Mouse (Mus musculus) left cerebral cortex, postnatal 10 days (tissue): Measurements from ENCODE around the gene Zfp442. TPM values are rescaled to one million over a fixed set of nuclear protein-coding genes. Genes with fewer than 3 reads are reported as not detected.
"Not testable (repeated sequence)": the region's sequence is repeated elsewhere in the genome, so short reads cannot be mapped to it uniquely, and the experiment has no call there.

ENCODE experiments used
- DNase-seq, 2 experiments: peaks; one replicate each; pipeline ENCODE4 v3.0.0; 2021 to 2022; ENCODE audit warnings: low spot score in 2 of 2, mixed read lengths in 1 of 2; ENCODE audit errors: extremely low spot score in 1 of 2
- intact Hi-C: fragments of 180-260 bp; cut with DNase I; formaldehyde crosslinking; loops from one replicate; pipeline ENCODE4 v1.15.1; 2025
- total RNA-seq, 2 experiments: library from RNA; stranded (reverse); gene quantifications; 2 replicates each; pipeline ENCODE4 v1.2.3; 2021

The Zfp442 gene
- total RNA-seq, result 1 to 10 TPM; 7.0 to 7.1 TPM

DNA sequence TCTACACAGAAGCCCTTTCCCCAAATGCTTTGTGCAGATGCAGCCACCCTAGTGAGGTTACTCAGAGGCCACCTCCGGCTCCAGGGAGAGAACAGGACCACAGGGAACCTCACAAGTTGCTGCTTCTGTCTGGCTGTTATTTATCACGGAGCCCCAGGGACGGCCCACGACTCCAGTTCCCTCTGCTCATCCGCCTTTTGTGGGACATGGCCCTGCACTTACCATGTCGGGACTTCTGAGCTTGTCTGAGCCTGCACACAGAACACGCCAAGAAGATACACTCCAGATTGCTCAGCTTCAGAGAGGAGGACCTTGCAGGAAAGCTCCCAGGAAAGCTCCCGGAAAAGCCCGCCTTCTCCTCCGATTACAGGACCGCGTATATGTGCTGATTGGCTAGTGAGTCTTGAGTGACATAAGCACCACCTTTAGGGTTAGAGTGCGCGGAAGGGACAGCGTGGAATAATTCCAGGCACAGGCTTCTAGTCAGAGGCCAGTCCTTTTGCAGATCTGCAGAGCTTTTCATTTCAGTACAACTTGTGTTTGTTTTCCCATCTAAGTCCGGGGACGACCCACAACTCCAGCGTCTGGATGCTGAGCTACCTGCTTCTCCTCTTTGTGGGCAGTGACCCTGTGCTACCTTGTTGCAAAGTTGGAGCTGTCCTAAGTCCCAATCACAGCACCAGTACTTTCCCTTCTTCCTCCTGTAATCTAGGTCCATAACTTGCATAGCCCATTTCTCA is at the start of gene Zfp442:
Gene Zfp442 (minus strand): TSS at position 307 of the 740 bp plus-strand sequence.
- DNase-seq, result peak; percentile 62 to 64
- intact Hi-C loops, result not testable (repeated sequence)

DNA sequence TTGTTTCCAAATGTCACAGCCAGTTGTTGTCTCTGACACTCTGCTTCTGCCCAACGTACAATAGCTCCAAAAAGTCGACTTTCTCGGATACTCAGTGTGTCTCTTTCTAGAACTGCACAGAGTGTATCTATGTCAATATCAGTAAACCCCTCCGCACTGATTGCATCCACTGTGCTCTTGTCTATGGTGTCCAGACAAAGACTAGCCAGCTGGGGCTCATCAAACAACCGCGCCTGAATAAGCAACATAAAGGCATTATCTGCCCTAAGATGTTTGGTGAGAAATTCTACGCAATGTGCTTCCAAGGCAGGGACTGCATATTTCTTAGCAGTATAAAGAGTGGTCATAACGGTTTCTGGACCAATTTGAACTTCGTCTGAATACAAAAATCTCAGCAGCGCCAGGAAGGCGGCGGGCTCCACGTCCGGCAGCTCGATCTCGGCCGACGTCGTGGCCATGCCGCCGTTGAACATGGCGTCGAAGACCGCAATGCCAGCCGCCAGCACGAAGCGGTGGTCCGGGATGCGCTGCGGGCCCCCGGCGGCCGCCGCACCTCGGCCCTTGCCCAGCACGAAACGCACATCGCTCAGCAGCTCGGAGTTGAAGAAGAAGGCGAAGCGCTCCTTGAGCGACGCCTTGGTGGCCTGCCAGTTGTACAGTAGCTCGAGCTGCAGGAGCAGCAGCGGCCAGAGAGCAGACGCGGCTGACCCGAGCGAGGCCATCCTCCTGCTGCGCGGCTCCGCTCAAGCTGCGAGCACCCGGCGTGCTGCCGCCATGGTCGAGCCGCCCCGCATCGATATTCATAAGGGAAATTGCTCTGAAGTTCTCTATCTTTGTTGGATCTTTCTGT is 49.1 kb upstream of the Zfp442 start:
- intact Hi-C loops, DNase-seq: not testable (repeated sequence)

DNA sequence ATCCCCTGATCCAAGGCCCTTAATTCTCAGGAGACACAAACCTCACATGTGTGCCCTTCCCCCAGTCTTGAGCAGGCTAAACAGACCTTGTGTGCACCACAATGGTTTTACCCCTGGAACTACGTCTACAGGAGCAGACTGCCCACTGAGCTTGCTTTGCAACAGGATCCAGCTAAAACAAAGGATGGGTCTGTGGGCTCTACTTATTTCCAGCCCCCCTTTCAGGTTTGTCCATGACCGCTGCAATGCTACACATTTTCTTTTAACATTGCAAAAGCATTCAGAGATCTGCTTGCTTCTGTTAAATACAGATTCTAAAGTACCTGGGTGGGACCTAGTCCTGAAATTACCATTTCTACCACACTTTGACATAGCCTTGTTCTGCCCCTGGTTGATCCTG is 41.7 kb upstream of the Zfp442 start:
- no peak for DNase-seq
- intact Hi-C loops, result no loop called here

DNA sequence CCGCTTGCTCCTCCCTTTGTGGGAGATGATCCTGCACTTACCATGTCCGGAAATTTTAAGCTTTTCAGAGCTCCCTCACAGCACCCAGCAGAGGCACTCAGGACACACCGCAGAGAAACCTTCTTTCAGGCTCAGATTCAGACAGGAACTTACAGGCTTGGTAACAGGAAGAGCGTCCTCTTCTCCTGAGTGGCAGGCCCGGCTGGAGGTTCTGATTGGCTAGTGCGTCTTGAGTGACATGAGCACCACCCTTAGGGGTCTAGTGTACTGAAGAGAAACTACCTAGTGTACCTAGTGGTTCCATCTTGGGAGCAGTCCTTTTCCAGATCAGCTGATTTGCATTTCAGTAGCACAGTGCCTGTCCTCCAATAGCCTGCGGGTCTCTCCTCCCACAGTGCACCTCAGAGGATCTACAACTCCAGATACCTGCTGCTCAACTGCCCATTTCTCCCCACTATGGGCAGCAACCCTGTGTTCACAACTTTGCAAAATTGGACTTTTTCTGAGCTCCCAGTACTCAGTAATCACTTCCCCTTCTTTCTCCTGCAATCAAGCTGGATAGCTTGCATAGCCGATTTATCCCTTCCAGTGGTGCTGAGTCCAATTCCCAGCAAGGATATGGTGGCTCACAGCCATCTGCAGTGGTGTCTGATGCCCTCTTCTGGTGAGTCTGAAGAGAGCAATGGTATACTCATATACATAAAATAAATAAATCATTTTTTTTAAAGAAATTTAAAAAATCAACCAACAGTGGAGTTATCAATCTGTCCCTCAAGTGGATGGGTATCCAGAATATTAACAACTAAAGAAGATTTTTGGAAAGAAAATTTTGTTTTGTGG is 33.9 kb upstream of the Zfp442 start, which contains the start of gene Zfp345:
Gene Zfp345 (minus strand): TSS at position 153 of the 840 bp plus-strand sequence.
- intact Hi-C loops, result not testable (repeated sequence)
- DNase-seq, result peak in 1 of 2 experiments; percentile 0

DNA sequence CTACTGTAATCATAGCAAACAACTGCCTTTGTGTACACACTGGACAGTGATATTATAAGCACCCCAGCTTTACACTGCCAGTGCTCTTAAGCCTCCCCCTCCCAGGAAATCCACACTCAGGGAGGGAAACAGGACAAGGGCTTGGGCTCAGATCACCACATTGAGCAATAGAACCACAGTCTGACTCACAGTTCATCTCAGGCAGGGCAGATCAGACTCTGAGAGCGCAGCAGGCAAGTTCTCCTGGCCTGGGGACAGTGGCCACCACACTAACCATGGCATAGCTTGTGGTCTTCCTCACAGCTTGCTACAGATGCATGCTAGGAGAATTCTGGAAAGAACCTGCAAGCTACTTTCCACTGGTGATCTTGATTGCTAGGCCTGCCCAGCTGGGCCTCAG is 12.2 kb downstream of the Zfp442 start:
- DNase-seq, intact Hi-C loops: not testable (repeated sequence)

DNA sequence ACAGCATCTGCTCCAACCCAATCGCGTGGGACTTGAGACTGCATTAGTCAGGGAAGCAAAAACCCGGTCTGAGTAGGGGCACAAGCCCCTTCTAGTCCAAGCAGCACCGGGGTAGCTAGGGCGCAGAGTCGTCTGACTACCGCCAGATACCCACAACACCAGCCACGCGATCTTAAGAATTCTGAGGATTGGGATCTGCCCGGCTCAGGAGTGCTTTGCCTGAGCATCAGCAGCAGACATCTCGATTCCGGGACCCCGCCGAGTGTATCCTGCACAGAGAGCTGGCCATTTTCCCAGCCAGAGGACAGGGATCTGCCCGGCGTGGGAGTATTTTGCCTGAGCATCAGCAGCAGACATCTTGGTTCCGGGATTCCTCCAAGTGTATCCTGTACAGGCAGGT is 39.1 kb downstream of the Zfp442 start:
- intact Hi-C loops, result not testable (repeated sequence)
- peak in 1 of 2 experiments; percentile 15 for DNase-seq

DNA sequence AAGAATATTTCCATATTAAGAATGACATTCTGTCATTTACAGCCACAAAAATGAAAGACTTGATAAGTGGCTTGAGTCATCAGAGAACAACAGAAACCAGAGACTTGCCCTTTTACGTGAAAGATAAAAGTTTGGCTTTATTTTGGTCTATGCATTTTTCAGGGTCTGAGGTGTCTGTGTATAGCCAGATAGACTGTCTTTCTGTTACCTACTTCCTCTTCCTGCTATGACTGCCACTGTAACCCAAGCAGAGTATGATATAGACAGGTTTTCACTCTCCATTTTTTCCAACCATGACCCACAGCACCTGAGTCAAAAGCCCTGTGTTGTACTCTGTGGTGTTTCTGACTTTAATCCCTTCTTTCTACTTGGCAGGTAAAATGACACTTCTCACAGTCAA is 61.1 kb downstream of the Zfp442 start:
- intact Hi-C loops, result no loop called here
- no peak for DNase-seq

DNA sequence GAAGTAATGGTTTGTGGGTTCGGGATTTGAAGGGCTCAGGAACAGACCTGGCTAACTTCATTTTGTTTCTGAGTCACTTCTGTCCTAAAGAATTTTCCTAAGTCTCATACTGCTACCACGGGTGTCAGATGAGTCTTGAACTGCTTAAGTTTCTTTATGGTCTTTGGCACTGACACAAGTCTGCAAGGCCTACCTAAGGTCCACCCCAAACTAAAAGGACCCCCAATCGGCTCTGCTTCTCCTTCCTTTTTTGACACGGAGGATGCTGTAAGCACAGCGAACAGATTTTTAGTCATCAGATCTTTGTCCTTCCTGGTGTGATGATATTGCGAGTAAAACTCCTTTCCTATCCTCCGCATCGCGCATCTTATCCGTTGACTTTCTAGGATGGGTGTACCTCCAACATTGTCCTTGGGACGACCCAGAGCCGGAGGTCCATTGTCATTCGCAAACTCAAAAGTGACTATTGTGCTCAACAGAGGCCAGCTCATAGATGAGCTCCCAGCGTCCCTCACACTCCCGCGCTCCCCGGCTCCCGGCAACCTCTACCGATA is 65.7 kb downstream of the Zfp442 start:
- DNase-seq, intact Hi-C loops: not testable (repeated sequence)

DNA sequence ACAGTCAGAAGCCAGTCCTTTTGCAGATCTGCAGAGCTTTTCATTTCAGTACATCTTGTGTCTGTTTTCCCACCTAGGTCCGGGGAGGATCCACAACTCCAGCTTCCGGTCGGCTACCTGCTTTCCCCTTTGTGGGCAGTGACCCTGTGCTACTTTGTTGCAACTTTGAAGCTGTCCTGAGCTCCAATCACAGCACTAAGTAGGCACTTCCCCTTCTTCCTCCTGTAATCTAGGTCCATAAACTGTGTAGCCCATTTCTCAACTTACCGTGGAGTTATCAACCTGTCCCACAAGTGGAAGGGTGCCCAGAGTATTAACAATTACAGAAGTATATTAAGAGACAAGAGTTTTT is 88.4 kb downstream of the Zfp442 start:
- no peak for DNase-seq

DNA sequence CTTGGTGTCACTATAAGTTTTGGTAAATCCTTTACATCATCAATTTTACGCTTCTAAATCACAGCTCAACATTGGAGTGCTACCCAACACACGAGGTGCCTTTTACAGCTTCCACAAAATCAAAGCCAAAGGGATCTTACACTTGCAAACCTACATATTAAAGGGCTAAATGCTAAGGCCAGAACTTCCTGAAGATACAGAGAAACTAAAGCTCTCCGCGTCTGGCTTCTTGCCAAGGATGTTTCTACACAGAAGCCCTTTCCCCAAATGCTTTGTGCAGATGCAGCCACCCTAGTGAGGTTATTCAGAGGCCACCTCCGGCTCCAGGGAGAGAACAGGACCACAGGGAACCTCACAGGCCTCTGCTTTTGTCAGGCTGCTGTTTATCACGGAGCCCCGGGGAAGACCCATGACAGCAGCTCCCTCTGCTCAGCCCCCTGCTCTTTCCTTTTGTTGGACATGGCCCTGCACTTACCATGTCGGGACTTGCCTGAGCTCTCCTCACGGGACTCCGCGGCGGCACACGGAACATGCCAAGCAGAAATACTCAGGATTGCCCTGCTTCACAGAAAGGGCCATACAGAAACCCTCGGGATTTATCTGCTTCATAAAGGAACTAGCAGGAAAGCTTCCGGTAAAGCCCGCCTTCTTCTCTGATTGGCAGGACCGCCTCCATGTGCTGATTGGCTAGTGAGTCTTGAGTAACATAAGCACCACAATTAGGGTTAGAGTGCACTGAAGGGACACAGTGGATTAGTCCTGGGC is 89.0 kb downstream of the Zfp442 start, which contains the start of gene 3300002I08Rik:
Gene 3300002I08Rik (minus strand): TSS at position 653 of the 765 bp plus-strand sequence.
- intact Hi-C loops, result not testable (repeated sequence)
- peak; percentile 85 to 88 for DNase-seq

More for the DNA sequence above, 88.4 kb downstream of the Zfp442 start:
- intact Hi-C loops, result no loop called here

Other genes starting within 250 kb of the Zfp442 start
- 10 to 100 TPM in 1 of 2 experiments, 1 to 10 TPM in 1; 9.0 to 11.1 TPM for gene Zfp937, start 233.4 kb downstream of the Zfp442 start, total RNA-seq
- gene Gm21994, start 195.9 kb downstream of the Zfp442 start, total RNA-seq, result 1 to 10 TPM; 8.2 to 9.5 TPM
- under 1 TPM; 0.28 to 0.30 TPM for gene Gm14124, start 194.0 kb downstream of the Zfp442 start, total RNA-seq
- gene Gm10130, start 127.8 kb downstream of the Zfp442 start, total RNA-seq, result 1 to 10 TPM; 2.6 to 2.7 TPM
- gene 3300002I08Rik, start 88.7 kb downstream of the Zfp442 start, total RNA-seq, result 10 to 100 TPM in 1 of 2 experiments, 1 to 10 TPM in 1; 8.8 to 10.5 TPM
- gene Zfp345, start 33.6 kb upstream of the Zfp442 start, total RNA-seq, result under 1 TPM; 0.24 to 0.36 TPM
- not detected for gene Cst7, start 118.9 kb upstream of the Zfp442 start, total RNA-seq
- 10 to 100 TPM; 51.8 to 53.3 TPM for gene Apmap, start 157.1 kb upstream of the Zfp442 start, total RNA-seq
- 10 to 100 TPM; 16.4 to 17.4 TPM for gene Acss1, start 217.0 kb upstream of the Zfp442 start, total RNA-seq
- not detected for gene Vsx1, start 237.9 kb upstream of the Zfp442 start, total RNA-seq